Mouse (Mus musculus) ES-E14 (cell line): ENCODE results near the gene E130114P18Rik. TPM values are rescaled to one million over a fixed set of nuclear protein-coding genes. Genes with fewer than 3 reads are reported as not detected.

Experiments
- DNase-seq: peaks from one replicate; pipeline ENCODE4 v3.0.0-alpha.2; 2013; ENCODE audit warnings: low read depth, low spot score
- H3K27ac ChIP-seq: 2 replicates; pipeline ENCODE4 v1.5.1; 2012; ENCODE audit warnings: low read depth, mild to moderate bottlenecking, low read length, moderate library complexity, mixed read lengths; ENCODE audit not compliant: poor library complexity, insufficient read depth, severe bottlenecking
- H3K36me3 ChIP-seq: 2 replicates; pipeline ENCODE4 v1.6.1; 2012; ENCODE audit warnings: mild to moderate bottlenecking, low read length, moderate library complexity, mixed read lengths; ENCODE audit not compliant: control insufficient read depth, poor library complexity, insufficient read depth, severe bottlenecking
- H3K4me1 ChIP-seq, 2 experiments: fragments of 150-350 bp in 1 of 2; sonication (generic) in 1 of 2; 2 replicates each; pipeline ENCODE4 v1.6.1; 2012; ENCODE audit warnings: low read length in 2 of 2, mild to moderate bottlenecking in 1 of 2, mixed read lengths in 1 of 2; ENCODE audit not compliant: control insufficient read depth in 2 of 2, insufficient read depth in 2 of 2, poor library complexity in 1 of 2
- H3K4me3 ChIP-seq, 2 experiments: fragments of 150-350 bp in 1 of 2; sonication (generic) in 1 of 2; 2 replicates each; pipeline ENCODE4 v1.5.1; 2012; ENCODE audit warnings: low read length in 2 of 2, low read depth in 1 of 2, mild to moderate bottlenecking in 1 of 2, mixed read lengths in 1 of 2; ENCODE audit not compliant: insufficient read depth in 1 of 2, poor library complexity in 1 of 2, severe bottlenecking in 1 of 2
- H3K9ac ChIP-seq: 2 replicates; pipeline ENCODE4 v1.6.1; 2012; ENCODE audit warnings: low read depth, mild to moderate bottlenecking, low read length, mixed read lengths; ENCODE audit not compliant: poor library complexity, insufficient read depth, severe bottlenecking
- H3K9me3 ChIP-seq: fragments of 150-350 bp; sonication (generic); 2 replicates; pipeline ENCODE4 v1.6.1; 2012; ENCODE audit warnings: low read depth, mild to moderate bottlenecking, low read length; ENCODE audit not compliant: control insufficient read depth, insufficient read depth
- CHD2 ChIP-seq: IDR thresholded peaks from 2 replicates; pipeline ENCODE4 v1.6.1; 2014; ENCODE audit warnings: mild to moderate bottlenecking, low read depth, low read length, inconsistent platforms
- HCFC1 ChIP-seq: IDR thresholded peaks from 2 replicates; pipeline ENCODE4 v1.6.1; 2012; ENCODE audit warnings: low read length, inconsistent platforms, borderline replicate concordance; ENCODE audit not compliant: insufficient read depth
- MAFK ChIP-seq: IDR thresholded peaks from 2 replicates; pipeline ENCODE4 v1.6.1; 2014; ENCODE audit warnings: mild to moderate bottlenecking, low read depth, low read length, inconsistent platforms; ENCODE audit not compliant: insufficient read depth
- ZC3H11A ChIP-seq: IDR thresholded peaks from 2 replicates; pipeline ENCODE4 v1.6.1; 2012; ENCODE audit warnings: low read depth, mild to moderate bottlenecking, inconsistent platforms, low read length, borderline replicate concordance
- ZNF384 ChIP-seq: IDR thresholded peaks from 2 replicates; pipeline ENCODE4 v1.6.1; 2012; ENCODE audit warnings: low read depth, low read length, inconsistent platforms
- in situ Hi-C, 2 experiments: fragments of 600-800 bp; cut with MboI; formaldehyde crosslinking; loops; one replicate each; pipeline ENCODE4 v1.15.1; 2025; ENCODE audit warnings: low sequenced_read_pairs in 2 of 2, inconsistent platforms in 1 of 2; ENCODE audit not compliant: unreplicated experiment in 2 of 2
- total RNA-seq: library from RNA; depleted of rRNA; stranded (reverse); fragments of 300-350 nt; gene quantifications from 2 replicates; pipeline ENCODE4 v1.2.3, GENCODE M21; 2012

The E130114P18Rik gene
- total RNA-seq, 1 experiment = not detected

DNA sequence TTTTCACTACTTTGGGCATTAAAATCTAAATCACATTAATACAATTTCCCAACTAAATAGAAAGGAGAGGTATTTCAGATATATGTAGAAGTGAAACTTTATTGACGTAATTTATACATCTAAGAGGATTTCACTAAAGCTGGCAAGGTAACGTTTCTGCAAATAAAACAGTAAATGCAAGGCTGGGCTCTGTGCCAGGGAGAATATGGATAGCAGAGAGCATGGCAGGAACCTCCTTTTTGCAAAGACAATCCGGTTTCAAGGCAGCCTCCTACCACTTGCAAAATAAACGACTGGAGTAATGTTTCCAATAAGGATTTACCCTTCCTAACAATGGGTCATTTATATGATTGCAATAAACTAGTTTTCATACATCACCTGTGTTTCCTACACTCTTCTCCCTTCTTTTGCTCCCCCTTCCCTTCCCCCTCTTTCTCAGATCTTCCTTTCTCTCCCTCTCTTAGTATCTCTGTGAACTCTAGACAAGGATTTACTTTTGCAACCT is 3.4 kb downstream of the E130114P18Rik start:
- Histone ChIP-seq H3K4me3 (no peak overlapping the region), H3K4me1 (0 out of 4 replicates have a peak, but pooled peaks cover 0 to 1% of the 10 kb centered on the region in 2 experiments), H3K27ac (no peak overlapping the region), H3K9me3 (no peaks in the 10 kb centered on the region), H3K36me3 (no peaks in the 10 kb centered on the region), H3K9ac (no peak overlapping the region)
- TF ChIP-seq MAFK = no peak
- no peak for TF ChIP-seq ZNF384
- TF ChIP-seq ZC3H11A = no peak
- TF ChIP-seq CHD2 = no peak
- no peak for TF ChIP-seq HCFC1
- in situ Hi-C loops = no loop called here
- DNase-seq = no peak

- 0 out of 4 replicates have a peak, but pooled peaks cover 0 to 1% of the 10 kb centered on the region in 2 experiments for H3K4me1 ChIP-seq
- H3K9ac ChIP-seq = no peak overlapping the region
- H3K27ac ChIP-seq = no peak overlapping the region
- DNase-seq = no peak
- no peaks in the 10 kb centered on the region for H3K9me3 ChIP-seq
- in situ Hi-C loops = no loop called here
- H3K36me3 ChIP-seq = no peaks in the 10 kb centered on the region
- no peak overlapping the region for H3K4me3 ChIP-seq
- no peak for TF ChIP-seq ZC3H11A
- TF ChIP-seq MAFK = no peak
- TF ChIP-seq CHD2 = no peak
- no peak for TF ChIP-seq ZNF384
- TF ChIP-seq HCFC1 = no peak
Measured at GRCm38 (mm10) chr4:97773791-97774190, 4.1 kb downstream of the E130114P18Rik start.

- H3K4me1 ChIP-seq = 0 out of 4 replicates have a peak, but pooled peaks cover 0 to 1% of the 10 kb centered on the region in 2 experiments
- in situ Hi-C loops = no loop called here
- H3K9ac ChIP-seq = no peak overlapping the region
- H3K9me3 ChIP-seq = no peaks in the 10 kb centered on the region
- no peak overlapping the region for H3K27ac ChIP-seq
- no peak for TF ChIP-seq ZC3H11A
- TF ChIP-seq MAFK = peak; percentile 94
- TF ChIP-seq HCFC1 = no peak
- TF ChIP-seq ZNF384 = no peak
- TF ChIP-seq CHD2 = peak; percentile 92
- H3K36me3 ChIP-seq = no peaks in the 10 kb centered on the region
- H3K4me3 ChIP-seq = peak overlapping the region; percentile 25 to 79; a peak in 3 of 4 replicates
- peak; percentile 97 for DNase-seq
Measured at GRCm38 (mm10) chr4:97773110-97773593, 4.7 kb downstream of the E130114P18Rik start.

DNA sequence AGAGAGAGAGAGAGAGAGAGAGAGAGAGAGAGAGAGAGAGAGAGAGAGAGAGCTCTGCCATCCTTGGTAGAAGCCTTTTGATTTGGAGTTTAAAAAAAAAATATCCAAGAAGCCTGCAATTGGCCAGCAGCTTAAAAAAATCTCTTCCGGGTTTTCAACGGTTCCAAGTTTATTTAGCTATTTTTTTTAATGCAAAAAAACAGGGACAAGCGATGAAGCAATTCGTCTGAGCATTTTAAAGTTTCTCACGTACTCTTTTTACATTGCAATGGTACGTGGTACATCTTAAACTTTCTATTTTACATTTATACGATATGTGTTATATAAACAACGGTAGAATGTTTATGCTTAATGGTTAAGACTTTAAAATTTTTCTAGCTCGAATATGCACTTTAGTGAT is 5.2 kb downstream of the E130114P18Rik start, which contains the start of gene Nfia:
TSS of gene Nfia (plus strand) at position 94 of the 400 bp plus-strand sequence.
- H3K4me3 ChIP-seq = peak within 1 kb of the TSS; percentile 40 to 79
- no peak for DNase-seq
- no peaks in the 10 kb centered on the region for H3K36me3 ChIP-seq
- peak within 1 kb of the TSS; percentile 38; the same call in 1 of the 2 replicates for H3K9ac ChIP-seq
- in situ Hi-C loops = no loop called here
- TF ChIP-seq ZNF384 = no peak
- TF ChIP-seq ZC3H11A = no peak
- no peak for TF ChIP-seq CHD2
- TF ChIP-seq HCFC1 = no peak
- no peak for TF ChIP-seq MAFK
- no peak within 1 kb of the TSS for H3K27ac ChIP-seq
- H3K9me3 ChIP-seq = no peaks in the 10 kb centered on the region
- H3K4me1 ChIP-seq = 0 out of 4 replicates have a peak, but pooled peaks cover 0 to 1% of the 10 kb centered on the region in 2 experiments
